Mouse (Mus musculus) right cerebral cortex, postnatal 36 days (tissue): Measurements from ENCODE around the gene Ptpro.

Experiments used
- DNase-seq, 2 experiments: peaks; one replicate each; pipeline ENCODE4 v3.0.0; 2022; ENCODE audit warnings: low spot score in 2 of 2, mixed read lengths in 1 of 2

Ptpro gene

DNA sequence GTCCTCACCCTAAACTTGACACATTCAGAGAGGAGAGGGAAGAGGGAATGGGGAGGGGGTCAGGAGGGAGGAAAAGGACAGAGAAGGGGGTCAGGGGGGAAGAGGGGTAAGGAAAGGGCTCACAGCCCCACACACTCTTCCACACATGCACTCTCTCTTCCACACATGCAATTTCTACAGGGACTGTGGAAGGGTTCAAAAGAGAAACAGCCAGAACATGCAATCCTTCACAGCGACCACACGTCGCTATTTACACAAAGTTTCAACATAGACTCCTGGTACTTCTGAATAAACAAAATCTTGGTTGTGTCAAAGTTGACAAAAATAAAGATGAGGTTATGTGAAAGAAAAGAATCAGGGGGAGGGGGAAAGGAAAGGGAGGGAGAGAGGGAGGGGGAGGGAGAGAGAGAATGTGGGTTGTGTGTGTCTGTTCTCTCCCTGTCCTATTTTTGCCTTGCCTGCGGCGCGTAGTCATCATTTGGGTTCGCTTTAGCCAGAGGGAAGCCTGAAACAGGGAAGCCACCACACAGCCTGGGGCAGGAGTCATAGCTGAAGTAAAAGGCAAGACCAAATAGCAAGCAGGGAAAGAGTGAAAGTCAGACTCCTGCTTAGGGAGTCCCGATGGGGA is 245.2 kb downstream of the Ptpro start:
- DNase-seq: no peak

DNA sequence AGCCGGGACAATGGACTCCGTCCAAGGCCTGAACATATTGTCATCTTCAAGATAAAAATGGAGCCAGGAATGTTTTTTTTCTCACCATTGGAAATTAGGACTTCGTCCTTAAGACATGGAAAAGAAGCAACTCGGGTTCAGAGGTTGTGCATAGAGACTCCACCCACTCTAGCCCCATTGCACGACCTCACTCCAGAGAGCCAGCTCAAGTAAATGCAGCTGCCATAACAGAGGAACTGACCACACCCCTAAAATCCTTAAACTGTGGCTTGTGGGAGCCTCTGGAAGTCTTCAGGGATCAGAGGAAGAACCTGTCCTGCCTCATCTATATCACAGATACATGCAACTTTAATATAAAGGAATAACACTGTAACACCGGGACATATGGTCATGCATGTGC is 246.7 kb downstream of the Ptpro start:
- no peak for DNase-seq

DNA sequence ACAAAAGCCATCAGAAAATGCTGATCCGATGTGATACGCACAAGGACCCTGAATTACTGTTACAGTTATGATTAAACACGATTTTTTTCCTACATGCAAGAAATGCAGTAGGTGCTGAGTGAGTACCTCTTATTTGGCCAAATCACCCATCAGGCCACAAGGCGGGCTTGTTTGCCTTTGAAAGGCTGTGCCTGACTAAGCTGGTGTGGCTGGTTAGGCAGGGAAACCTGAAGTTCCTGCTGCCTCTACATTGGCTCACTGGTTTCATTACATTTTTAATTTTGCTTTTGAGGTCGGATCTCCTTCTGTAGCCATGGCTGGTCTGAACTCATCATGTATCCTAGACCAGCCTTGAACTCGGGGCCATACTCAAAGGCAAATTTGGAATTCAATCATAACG is 250.9 kb downstream of the Ptpro start:
- DNase-seq: no peak

DNA sequence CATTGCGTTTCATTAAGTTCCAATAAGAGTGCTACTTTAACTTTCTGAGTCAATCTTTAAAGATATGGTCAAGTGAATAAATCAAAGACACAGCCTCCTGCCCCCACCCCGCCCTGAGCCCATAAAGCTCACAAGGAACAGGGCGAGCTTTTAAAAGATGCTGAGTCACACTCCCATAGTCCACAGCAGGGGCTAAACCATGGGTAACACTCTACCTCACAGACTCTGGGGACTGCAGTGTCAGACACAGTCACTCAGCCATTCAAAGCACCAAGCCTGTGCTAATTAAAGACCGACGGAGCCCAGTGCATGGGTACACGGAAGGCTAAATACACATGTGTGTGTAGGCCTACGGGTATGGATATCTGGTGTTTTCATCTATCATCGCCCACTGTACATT is 251.3 kb downstream of the Ptpro start:
- DNase-seq: no peak

DNA sequence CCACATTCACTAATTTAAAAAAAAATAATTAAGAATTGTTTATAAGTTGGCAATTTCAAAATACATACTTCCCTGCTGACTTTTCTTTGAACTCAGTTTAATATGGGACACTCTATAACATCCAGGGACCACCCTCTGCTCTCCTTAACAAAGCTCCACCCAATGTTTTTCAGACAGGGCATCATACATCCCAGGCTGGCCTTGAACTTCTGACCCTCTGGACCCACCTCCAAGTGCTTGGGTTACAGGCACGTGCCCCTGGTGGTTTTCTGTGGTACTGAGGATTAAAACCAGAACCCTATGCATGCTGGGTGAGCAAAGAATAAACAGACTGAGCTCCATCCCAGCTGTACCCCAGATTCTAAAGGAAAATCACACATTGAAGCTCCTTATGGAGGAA is 251.9 kb downstream of the Ptpro start:
- DNase-seq: no peak

DNA sequence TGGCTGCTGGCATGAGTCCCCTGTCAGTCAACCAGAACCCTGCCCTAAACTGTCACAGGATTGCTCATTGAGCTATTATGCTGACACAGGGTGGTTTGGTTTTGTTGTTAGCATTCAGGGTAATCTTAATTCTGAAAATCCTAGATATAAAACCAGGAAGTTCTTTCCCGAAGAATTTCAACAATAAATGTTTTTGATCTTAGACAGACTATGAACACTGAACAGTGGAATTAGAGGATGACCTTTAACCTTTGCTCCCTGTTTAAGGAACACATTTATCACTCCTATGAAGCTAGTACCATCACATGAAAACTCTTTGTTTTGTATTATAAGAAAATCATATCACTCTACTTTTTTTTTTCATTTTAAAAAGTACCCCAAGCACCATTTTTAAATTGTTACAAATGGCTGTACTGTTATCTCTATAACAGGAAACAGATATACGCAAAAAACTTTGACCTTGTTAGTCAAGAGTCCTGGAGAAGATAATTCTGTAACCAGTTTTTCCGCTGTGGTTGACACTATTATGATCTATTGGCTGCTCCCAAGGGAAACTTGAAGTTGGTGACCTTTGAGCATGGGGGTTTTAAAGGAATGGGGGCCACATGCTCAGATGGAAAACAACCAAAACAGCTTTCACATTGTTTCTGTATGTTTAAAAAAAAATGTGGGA is 253.6 kb downstream of the Ptpro start:
- DNase-seq: no peak

DNA sequence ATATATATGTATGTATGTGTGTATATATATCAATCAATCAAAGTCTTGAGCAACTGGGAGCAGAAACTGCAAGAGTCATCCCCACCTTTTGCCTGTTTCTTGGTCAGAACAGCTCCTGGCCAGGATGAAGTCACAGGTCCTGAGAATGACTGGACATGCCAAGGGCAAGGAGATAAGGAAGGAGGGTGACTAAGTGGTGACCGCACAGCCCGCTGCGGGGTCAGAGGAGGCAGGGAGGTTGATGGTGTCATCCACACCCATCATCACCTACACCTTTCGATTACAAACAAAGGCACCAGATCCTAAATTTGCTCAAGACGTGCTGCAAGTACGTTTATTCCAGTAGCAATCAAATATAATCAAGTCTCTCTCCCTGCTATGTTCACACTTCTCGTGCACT is 254.4 kb downstream of the Ptpro start:
- DNase-seq: no peak

DNA sequence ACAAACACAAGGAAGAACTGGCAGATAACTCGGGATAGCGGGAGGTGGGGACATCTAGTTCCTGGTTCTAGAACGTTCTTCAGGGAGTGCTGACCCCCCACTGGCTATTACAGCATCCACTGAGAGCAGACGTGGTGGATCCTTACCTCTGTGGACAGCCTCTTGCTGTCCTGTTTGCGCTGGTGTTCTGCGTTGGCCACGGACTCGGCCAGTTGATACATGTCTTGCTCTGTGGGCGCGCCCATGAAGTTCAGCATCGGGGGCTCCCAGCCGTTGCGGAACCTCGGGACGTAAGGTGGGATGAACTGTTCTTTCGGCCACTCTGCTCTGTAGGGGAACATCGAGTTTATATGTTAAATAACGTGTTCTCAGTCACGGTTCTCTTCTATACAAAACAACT is 256.8 kb downstream of the Ptpro start:
- no peak for DNase-seq

DNA sequence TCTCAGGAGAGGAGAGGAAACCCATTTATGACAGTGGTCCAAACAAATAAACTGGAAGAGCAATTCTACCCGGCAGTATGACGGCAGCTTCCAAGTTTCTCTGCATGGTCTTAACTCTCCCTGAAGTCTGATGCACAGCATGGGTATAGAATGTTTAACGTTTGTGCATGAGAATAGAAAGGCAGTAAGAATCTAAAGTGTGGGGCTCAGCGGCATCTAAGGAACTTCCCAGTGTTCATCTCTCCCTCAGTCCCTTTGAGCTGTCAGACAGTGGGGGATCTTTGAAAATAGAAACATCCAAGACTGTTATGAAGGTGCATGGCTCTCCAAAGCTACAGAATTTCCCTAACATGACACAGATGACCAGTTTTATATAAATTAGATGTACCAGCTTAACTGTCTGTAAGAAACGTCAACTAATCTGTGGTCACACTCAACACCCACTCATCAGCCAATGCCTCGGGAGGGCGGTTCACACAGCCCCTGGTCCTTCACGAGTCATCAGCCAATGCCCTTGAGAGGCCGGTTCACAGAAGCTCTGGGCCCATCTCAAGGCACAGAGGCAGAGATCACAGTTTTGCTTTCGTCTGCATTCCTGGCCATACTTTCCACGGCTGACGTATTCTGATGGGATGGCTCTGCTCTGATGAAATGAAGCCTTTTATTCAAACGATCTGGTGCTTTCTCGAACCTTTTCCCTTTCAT is 257.4 kb downstream of the Ptpro start:
- DNase-seq: no peak

DNA sequence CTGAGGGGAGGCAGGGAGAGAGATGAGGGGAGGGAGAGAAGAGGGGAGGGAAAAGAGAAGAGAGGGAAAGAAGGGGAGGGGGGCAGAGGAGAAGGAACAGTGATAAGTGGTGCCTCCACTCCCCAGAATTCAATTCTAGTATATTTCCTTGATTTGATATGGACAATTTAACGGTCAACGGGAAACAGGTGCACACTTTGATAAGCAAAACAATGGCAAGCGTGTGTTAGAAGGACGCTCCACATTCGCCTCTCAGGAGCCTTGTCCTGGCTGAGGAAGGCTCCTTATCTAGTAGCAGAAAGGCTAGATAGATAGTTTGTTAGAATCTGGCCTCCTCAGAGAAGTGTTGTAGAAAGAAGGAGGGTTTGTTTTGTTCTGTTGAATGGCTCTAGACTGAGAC is 260.6 kb downstream of the Ptpro start:
- no peak for DNase-seq
